Mouse (Mus musculus) gastrocnemius, postnatal 36 days (tissue): Measurements from ENCODE around the gene Rps23. TPM values are rescaled to one million over a fixed set of nuclear protein-coding genes. Genes with fewer than 3 reads are reported as not detected.
A peak's percentile ranks its signal among the peaks of the same experiment; 100 is the strongest.
"Not testable (repeated sequence)": the region's sequence is repeated elsewhere in the genome, so short reads cannot be mapped to it uniquely, and the experiment has no call there.

Experiments
- DNase-seq, 2 experiments: peaks; one replicate each; pipeline ENCODE4 v3.0.0; 2022
- intact Hi-C: fragments of 180-260 bp; cut with DNase I; formaldehyde crosslinking; loops from one replicate; pipeline ENCODE4 v1.15.1; 2025
- total RNA-seq, 2 experiments: library from RNA; stranded (reverse); gene quantifications; 2 replicates each; pipeline ENCODE4 v1.2.3; 2021

Rps23 gene
- total RNA-seq, 2 experiments from 2014 or later, result 142 to 205 TPM

DNA sequence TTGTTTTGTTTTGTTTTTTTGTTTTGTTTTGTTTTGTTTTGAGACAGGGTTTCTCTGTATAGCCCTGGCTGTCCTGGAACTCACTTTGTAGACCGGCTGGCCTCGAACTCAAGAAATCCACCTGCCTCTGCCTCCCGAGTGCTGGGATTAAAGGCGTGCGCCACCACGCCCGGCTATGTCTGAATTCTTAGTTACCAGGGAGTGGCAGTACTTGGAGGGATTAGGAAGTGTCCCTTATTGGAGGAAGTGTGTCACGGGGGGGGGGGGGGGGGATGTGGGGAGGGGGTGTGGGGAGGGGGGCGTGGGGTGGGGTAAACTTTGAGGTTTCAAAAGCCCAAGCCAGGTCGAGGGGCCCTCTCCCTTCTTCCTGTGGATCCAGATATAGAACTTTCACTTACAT, 5.5 kb downstream of the Rps23 start:
- intact Hi-C loops, DNase-seq: not testable (repeated sequence)

GRCm38 (mm10) chr13:90929847-90930246, 7.1 kb downstream of the Rps23 start:
- peak; percentile 25 to 56 for DNase-seq
- intact Hi-C loops, result loop anchor here (5.0 to 10.0 kb wide), 2 partner anchors 535 to 707 kb away; partner anchors contain the start of gene Ssbp2

DNA sequence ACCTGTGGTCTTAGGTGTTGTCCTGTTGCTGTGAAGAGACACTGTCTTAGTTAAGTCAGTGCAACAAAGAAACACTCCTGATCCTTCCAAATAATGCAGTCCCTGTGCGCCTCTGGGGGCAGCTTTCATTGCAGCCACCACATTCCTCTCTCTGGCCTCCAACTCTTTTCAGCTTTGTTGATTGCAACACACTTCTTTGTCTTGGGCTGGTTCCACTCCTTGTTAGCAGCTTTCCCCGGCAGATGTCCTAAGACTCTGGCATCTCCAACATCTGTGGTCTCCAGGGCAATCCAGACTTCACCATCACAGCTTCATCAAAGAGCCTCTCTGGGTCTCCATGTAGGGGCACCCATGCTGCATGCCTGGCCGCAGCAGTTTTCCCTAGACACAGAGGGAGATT, 10.5 kb downstream of the Rps23 start:
- intact Hi-C loops, result loop anchor here (5.0 to 10.0 kb wide), 2 partner anchors 532 to 704 kb away; partner anchors contain the start of gene Ssbp2

GRCm38 (mm10) chr13:90935852-90936251, 13.1 kb downstream of the Rps23 start:
- intact Hi-C loops, result loop anchor here (10.0 kb wide), 1 partner anchor 529 kb away; the partner anchor contains the start of gene Ssbp2
- DNase-seq, result no peak

More for the DNA sequence above, 10.5 kb downstream of the Rps23 start:
- DNase-seq, result peak in 1 of 2 experiments; percentile 7

DNA sequence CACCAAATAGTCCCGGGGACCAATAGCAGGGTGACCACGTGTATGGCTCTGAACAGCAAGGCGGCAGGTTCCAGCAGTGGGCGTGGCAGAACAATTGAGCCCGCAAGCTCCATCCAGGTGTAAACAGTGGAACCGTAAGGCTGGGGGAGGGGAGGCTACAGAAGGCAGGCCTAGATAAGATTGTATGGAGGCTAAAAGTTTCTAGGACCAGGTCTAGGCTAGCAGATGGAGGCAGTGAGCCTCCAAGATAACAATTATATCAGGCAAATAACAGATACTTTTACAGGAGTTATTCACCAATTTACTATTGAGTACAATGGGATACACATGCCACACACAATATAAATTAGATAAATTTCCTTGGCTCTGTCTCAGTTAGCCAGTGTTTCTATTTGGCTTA, 16.4 kb downstream of the Rps23 start:
- intact Hi-C loops, result loop anchor here (10.0 kb wide), 1 partner anchor 526 kb away; the partner anchor contains the start of gene Ssbp2
- DNase-seq, result no peak

GRCm38 (mm10) chr13:90939600-90939999, 16.8 kb downstream of the Rps23 start:
- intact Hi-C loops, result loop anchor here (10.0 kb wide), 1 partner anchor 525 kb away; the partner anchor contains the start of gene Ssbp2
- DNase-seq, result no peak

- no peak for DNase-seq
- intact Hi-C loops, result no loop called here
These were observed 36.1 kb downstream of the Rps23 start for GRCm38 (mm10) chr13:90958894-90959293.

DNA sequence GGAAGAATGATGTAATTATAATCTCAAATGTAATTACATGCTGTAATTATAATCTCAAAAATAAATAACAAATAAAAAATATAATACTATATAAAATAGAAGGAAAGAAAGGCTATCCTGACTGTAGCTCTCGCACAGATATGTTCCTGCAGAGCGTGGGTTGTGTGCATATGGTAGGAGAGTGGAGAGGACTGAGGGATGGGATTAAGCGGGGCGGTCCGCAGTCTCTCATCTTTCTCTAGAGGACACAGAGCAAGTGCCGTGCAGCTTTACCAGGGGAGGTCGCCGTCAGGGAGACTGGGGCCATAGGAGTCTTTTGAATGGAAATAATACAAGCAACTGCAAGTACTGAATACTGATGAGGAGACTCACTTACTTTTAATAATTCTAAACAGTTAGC, 37.8 kb downstream of the Rps23 start:
- intact Hi-C loops, result loop anchor here (10.0 kb wide), 3 partner anchors 404 to 684 kb away; partner anchors contain the start of gene Ssbp2
- no peak for DNase-seq

GRCm38 (mm10) chr13:90962836-90963760, 40.3 kb downstream of the Rps23 start:
- no peak for DNase-seq
- intact Hi-C loops, result loop anchor here (10.0 kb wide), 3 partner anchors 402 to 682 kb away; partner anchors contain the start of gene Ssbp2

DNA sequence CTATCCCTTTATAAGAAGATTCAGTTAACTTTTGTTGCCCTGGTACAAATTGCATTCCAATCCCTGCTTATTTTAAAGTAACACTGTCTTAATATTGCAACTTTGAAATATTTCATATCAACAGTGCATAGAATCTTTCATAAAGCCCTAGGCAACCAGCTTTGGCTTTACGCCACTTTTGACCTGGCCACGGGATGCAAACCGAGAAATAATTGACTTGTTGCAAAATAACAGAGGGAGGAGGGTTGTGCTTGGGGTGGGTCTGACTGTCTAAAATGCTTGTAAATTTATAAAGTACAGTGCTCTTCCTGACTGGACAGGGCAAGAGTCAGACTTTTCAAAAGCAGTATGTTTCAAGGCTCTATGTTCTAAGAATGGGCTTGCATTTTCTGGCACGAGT, 41.8 kb downstream of the Rps23 start:
- no peak for DNase-seq
- intact Hi-C loops, result loop anchor here (10.0 kb wide), 3 partner anchors 400 to 680 kb away; partner anchors contain the start of gene Ssbp2

GRCm38 (mm10) chr13:90965996-90966395, 43.2 kb downstream of the Rps23 start:
- intact Hi-C loops, result loop anchor here (10.0 kb wide), 3 partner anchors 399 to 679 kb away; partner anchors contain the start of gene Ssbp2
- DNase-seq, result no peak

GRCm38 (mm10) chr13:90967422-90967821, 44.7 kb downstream of the Rps23 start:
- peak; percentile 75 for DNase-seq
- intact Hi-C loops, result loop anchor here (10.0 kb wide), 3 partner anchors 397 to 677 kb away; partner anchors contain the start of gene Ssbp2

GRCm38 (mm10) chr13:90968940-90969339, 46.2 kb downstream of the Rps23 start:
- intact Hi-C loops, result loop anchor here (2.0 to 10.0 kb wide), 4 partner anchors 124 to 676 kb away; partner anchors contain the start of gene Ssbp2

DNA sequence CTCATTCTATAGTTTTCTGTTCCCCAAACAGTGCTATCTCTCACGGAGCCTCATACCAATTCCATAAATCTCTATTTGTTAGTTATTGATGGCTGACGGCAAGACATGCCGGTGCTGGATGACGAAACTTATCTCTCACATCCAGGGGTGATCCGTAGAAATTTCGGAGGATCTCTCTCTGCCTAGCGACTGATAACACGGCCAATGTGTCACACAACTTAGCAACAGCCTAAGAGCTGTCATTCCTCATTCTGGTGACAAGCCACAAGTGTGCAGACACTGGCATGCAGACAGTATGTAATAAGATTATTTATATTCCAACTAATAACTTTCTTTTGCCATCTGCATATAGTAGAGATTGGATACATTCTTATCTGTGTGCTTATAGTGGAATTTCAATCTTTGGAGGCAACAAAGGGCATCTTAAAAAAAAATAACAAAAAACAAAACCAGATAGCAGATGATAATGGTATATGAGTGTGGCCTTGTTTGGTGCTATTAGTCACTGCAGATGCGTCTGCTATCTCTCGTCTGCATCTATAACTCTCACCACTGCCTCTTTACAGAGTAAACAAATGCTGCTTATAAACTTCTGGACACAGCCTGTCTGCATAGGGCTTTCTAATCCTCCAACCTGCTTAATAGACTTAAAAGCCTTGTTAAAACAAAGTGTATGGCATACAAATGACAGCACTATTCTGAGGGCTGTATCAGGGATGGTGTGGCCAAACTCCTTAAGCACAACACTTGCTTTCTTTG, 47.7 kb downstream of the Rps23 start:
- no peak for DNase-seq
- intact Hi-C loops, result no loop called here

More at GRCm38 (mm10) chr13:90968940-90969339, 46.2 kb downstream of the Rps23 start:
- DNase-seq, result no peak

DNA sequence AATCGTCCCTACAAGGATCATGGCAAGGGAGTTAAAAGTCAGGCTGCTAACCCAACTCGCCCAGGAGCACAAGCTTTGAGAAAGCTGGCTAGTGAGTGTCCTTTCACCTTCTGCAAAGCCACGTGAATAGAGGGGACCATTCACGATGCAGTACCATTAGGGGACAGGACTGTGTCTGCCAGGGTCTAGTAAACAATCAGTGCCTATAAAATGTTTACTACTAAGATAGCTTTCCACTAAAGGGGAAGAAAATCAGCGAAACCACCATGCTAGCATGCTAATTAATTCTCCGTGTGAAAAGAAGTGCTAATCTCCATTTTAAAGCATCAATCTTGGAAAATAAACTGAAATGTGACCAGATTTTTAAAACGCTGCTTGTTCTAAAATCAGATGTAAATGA, 50.7 kb downstream of the Rps23 start:
- DNase-seq, result no peak
- intact Hi-C loops, result no loop called here

Other genes starting within 250 kb of the Rps23 start
- not detected for gene Atp6ap1l, start 17.6 kb upstream of the Rps23 start, total RNA-seq